Mouse (Mus musculus) liver, postnatal 0 days (tissue): ENCODE data around the gene Ppp1r16b. TPM values are rescaled to one million over a fixed set of nuclear protein-coding genes. Genes with fewer than 3 reads are reported as not detected.

Experiments
- ATAC-seq: fragments of 200-750 bp; cut with Nextera tagmentation; 2 replicates; pipeline ENCODE4 v1.8.0; 2017; ENCODE audit warnings: mild to moderate bottlenecking, moderate library complexity
- DNase-seq: peaks from one replicate; pipeline ENCODE4 v3.0.0-alpha.2; 2016
- H3K27ac ChIP-seq: fragments of 300-500 bp; sonication (generic); 2 replicates; pipeline ENCODE4 v1.5.1; 2014; ENCODE audit warnings: antibody characterized with exemption, moderate library complexity, mild to moderate bottlenecking, low read depth
- H3K27me3 ChIP-seq: fragments of 300-500 bp; sonication (generic); 2 replicates; pipeline ENCODE4 v1.6.1; 2014; ENCODE audit warnings: low read length, control low read depth, mixed read lengths; ENCODE audit not compliant: insufficient read depth
- H3K36me3 ChIP-seq: fragments of 300-500 bp; sonication (generic); replicated peaks from 2 replicates; pipeline ENCODE4 v1.6.1; 2014; ENCODE audit warnings: mild to moderate bottlenecking, control low read depth, low read length, moderate library complexity, mixed read lengths; ENCODE audit not compliant: insufficient read depth
- H3K4me1 ChIP-seq: fragments of 300-500 bp; sonication (generic); 2 replicates; pipeline ENCODE4 v1.6.1; 2014; ENCODE audit warnings: antibody characterized with exemption, mild to moderate bottlenecking, control low read depth; ENCODE audit not compliant: insufficient read depth
- H3K4me2 ChIP-seq: fragments of 300-500 bp; sonication (generic); 2 replicates; pipeline ENCODE4 v1.6.1; 2014; ENCODE audit warnings: low read depth, mild to moderate bottlenecking, low read length, moderate library complexity, mixed read lengths
- H3K4me3 ChIP-seq: fragments of 300-500 bp; sonication (generic); 2 replicates; pipeline ENCODE4 v1.5.1; 2014; ENCODE audit warnings: low read depth, low read length
- H3K9ac ChIP-seq: fragments of 300-500 bp; sonication (generic); replicated peaks from 2 replicates; pipeline ENCODE4 v1.6.1; 2014; ENCODE audit warnings: mild to moderate bottlenecking, moderate library complexity
- H3K9me3 ChIP-seq: fragments of 300-500 bp; sonication (generic); 2 replicates; pipeline ENCODE4 v1.6.1; 2016; ENCODE audit warnings: mild to moderate bottlenecking, control low read depth, low read length, mixed read lengths
- CTCF ChIP-seq: sonication (generic); IDR thresholded peaks from 2 replicates; pipeline ENCODE4 v1.5.1; 2016; ENCODE audit warnings: antibody characterized with exemption, low read depth
- EP300 ChIP-seq: IDR thresholded peaks from 2 replicates; pipeline ENCODE4 v1.6.1; 2016; ENCODE audit warnings: antibody characterized with exemption, low read depth, mild to moderate bottlenecking
- WGBS: fragments of 180-500 bp; shearing (Covaris S2); extraction: QIAGEN DNeasy Blood & Tissue Kit; methylation state at CpG from one replicate; pipeline ENCODE4 v1.1.7; 2014; ENCODE audit not compliant: insufficient replicate concordance; 5-methylcytosine and 5-hydroxymethylcytosine counted together
- polyA plus RNA-seq: library from polyadenylated mRNA; unstranded; fragments of >200 nt; fragmentation: Nextera tagmentation; extraction: Ambion mirVana; gene quantifications from 2 replicates; pipeline ENCODE4 v1.2.1, GENCODE M21; 2015

Gene Ppp1r16b
- polyA plus RNA-seq, 1 experiment from 2014 or later = 2.9 TPM

DNA sequence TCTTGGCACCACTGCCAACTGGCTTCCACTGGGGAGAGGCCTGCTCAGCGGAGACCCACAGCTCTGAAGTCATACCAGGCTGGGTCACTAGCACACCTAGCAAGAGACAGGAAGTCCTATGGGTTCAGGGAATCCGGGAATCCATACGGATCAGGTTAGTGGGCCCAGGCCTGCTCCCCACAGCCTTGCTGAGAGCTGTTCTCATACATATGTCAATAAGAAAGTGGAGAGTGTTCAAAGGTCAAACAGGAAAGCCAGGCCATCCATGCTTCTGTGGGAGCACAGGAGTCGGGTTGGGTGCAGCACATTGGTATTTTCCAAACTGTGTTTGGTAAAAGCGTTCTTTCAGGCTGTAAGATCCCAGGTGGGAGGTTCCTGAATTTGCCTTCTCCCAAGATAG lies 97.1 kb downstream of the Ppp1r16b start:
- H3K4me1 ChIP-seq = peaks cover 1% of the 10 kb centered on the region
- H3K27ac ChIP-seq = no peak overlapping the region
- no peaks in the 10 kb centered on the region for H3K9me3 ChIP-seq
- WGBS = 58% methylated on average over 5 of the region's 5 CpGs
- H3K36me3 ChIP-seq = no peaks in the 10 kb centered on the region
- no peak overlapping the region for H3K4me3 ChIP-seq
- no peak for TF ChIP-seq CTCF
- no peak for TF ChIP-seq EP300
- ATAC-seq (peak; percentile 72), DNase-seq (no peak)
- no peak overlapping the region for H3K4me2 ChIP-seq
- no peaks in the 10 kb centered on the region for H3K27me3 ChIP-seq
- no peak overlapping the region for H3K9ac ChIP-seq

DNA sequence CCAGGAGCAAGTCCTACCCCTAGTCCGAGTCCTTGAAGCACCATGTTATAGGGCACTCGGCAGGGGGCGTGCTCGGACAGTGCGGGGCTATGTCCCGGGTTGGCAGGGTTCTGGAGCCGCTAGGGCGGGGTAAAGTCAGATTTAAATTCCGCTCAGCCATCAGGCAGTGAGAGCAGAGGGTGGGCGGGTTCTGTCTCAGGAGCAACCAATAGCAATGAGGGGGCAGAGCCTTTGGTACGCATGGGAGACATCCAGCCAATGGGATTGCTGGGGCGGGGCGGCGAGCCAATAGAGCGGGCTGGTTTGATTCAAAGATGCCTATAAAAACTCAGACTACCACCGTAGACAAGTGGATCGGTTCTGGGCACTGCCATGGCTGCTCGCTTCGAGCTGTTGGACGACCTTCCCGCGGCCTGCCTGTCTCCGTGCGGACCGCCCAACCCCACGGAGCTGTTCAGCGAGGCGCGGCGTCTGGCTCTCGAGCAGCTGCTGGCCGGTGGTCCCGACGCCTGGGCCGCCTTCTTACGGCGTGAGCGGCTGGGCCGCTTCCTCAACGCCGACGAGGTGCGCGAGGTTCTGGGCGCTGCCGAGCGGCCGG lies 102.6 kb downstream of the Ppp1r16b start, which contains the start of gene Fam83d:
TSS of gene Fam83d (plus strand) at position 352 of the 598 bp plus-strand sequence.
- H3K9ac ChIP-seq = peak within 1 kb of the TSS; percentile 88
- H3K4me1 ChIP-seq = peaks cover 27% of the 10 kb centered on the region
- peak; percentile 97 for ATAC-seq
- H3K4me2 ChIP-seq = peak within 1 kb of the TSS; percentile 99
- peak within 1 kb of the TSS; percentile 93 for H3K4me3 ChIP-seq
- under 1% methylated on average over 39 of the region's 48 CpGs for WGBS
- peaks cover 8% of the 10 kb centered on the region for H3K36me3 ChIP-seq
- DNase-seq = peak; percentile 97
- TF ChIP-seq EP300 = no peak; the same call in 1 of the 2 replicates
- peak; percentile 95 for TF ChIP-seq CTCF
- H3K27me3 ChIP-seq = no peaks in the 10 kb centered on the region
- peak within 1 kb of the TSS; percentile 83 for H3K27ac ChIP-seq
- no peaks in the 10 kb centered on the region for H3K9me3 ChIP-seq

DNA sequence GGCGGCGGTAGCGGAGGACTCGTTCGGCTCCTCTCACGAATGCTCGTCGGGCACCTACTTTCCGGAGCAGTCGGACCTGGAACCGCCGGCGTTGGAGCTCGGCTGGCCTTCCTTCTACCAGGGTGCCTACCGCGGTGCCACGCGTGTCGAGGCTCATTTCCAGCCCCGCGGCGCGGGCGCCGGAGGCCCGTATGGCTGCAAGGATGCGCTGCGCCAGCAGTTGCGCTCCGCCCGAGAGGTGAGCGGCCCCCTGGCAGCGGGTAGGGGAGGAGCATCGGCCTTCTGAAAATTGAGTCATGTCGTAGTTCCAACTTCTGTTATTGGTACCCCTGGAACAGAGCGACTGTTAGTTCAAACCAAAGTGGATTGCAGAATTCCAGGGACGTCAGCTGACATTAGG lies 103.2 kb downstream of the Ppp1r16b start:
- H3K4me2 ChIP-seq = peak overlapping the region; percentile 99
- H3K9me3 ChIP-seq = no peaks in the 10 kb centered on the region
- TF ChIP-seq CTCF = no peak
- TF ChIP-seq EP300 = no peak
- peak overlapping the region; percentile 88 for H3K9ac ChIP-seq
- peak overlapping the region; percentile 93 for H3K4me3 ChIP-seq
- under 1% methylated on average over 37 of the region's 37 CpGs for WGBS
- H3K4me1 ChIP-seq = peaks cover 27% of the 10 kb centered on the region
- peak overlapping the region; percentile 83 for H3K27ac ChIP-seq
- DNase-seq = peak; percentile 72
- peak; percentile 60 for ATAC-seq
- no peaks in the 10 kb centered on the region for H3K27me3 ChIP-seq
- peaks cover 12% of the 10 kb centered on the region for H3K36me3 ChIP-seq

DNA sequence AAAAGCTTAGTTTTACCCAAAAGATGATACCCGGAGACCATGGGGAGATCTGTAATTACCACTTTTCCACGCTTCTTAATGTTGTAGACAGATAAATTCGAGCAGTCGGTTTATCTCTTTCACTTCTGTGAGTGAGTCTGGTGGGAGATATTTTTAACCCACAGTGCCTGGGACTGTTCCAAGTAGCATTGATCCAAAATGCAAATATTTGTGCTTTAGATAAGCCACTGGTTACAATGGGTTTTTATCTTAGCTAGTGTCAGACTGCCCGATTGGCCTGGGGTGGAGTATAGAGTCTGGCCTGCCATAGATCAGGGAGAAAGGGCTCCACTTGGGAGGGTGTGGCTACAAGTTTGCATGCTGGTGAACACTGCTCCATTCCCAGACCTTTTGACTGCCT lies 103.6 kb downstream of the Ppp1r16b start:
- peak overlapping the region; percentile 83 for H3K27ac ChIP-seq
- H3K9me3 ChIP-seq = no peaks in the 10 kb centered on the region
- DNase-seq (peak; percentile 51), ATAC-seq (peak; percentile 45)
- 4% methylated on average over 5 of the region's 5 CpGs for WGBS
- H3K4me2 ChIP-seq = peak overlapping the region; percentile 99
- H3K36me3 ChIP-seq = peaks cover 12% of the 10 kb centered on the region
- peak overlapping the region; percentile 93 for H3K4me3 ChIP-seq
- H3K9ac ChIP-seq = peak overlapping the region; percentile 88
- no peaks in the 10 kb centered on the region for H3K27me3 ChIP-seq
- TF ChIP-seq CTCF (no peak), EP300 (peak; percentile 88)
- H3K4me1 ChIP-seq = peaks cover 27% of the 10 kb centered on the region

DNA sequence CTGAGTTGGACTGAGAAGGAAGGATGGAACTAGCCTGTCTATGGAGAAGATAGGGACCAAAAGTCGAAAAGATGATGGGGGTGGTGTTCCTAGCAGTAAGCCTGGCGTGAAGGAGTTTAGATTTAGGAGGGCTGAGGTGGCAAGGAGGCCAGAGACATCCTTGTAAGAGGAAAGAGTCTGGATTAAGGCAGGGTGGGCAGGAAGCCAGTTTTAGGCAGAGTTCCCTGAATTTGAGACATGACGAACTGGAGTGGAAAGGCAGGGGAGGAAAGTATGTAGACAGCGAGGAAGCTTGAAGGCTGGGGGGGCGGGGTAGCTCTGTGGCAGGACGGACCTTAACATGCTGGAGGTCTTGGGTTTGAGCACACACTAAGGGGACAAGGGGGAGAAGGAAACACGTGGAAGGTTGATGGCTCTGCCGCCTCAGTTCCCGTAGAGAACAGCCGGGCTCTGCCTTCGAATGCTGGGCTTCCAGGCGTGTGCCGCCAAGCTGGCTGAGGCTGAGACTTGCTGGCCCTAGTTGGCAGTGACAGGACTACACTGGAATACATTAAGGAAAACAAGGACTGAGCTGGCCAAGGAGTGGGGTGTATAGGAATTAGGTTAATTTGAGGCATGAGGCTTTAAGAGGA lies 105.0 kb downstream of the Ppp1r16b start:
- Histone ChIP-seq H3K4me2 (peak overlapping the region; percentile 99), H3K27ac (no peak overlapping the region), H3K36me3 (peaks cover 12% of the 10 kb centered on the region), H3K4me3 (peak overlapping the region; percentile 93), H3K9ac (peak overlapping the region; percentile 88; the same call in 1 of the 2 replicates), H3K9me3 (no peaks in the 10 kb centered on the region), H3K27me3 (no peaks in the 10 kb centered on the region), H3K4me1 (peaks cover 33% of the 10 kb centered on the region)
- DNase-seq (no peak), ATAC-seq (no peak)
- TF ChIP-seq CTCF = no peak
- no peak for TF ChIP-seq EP300
- 63% methylated on average over 13 of the region's 13 CpGs for WGBS

DNA sequence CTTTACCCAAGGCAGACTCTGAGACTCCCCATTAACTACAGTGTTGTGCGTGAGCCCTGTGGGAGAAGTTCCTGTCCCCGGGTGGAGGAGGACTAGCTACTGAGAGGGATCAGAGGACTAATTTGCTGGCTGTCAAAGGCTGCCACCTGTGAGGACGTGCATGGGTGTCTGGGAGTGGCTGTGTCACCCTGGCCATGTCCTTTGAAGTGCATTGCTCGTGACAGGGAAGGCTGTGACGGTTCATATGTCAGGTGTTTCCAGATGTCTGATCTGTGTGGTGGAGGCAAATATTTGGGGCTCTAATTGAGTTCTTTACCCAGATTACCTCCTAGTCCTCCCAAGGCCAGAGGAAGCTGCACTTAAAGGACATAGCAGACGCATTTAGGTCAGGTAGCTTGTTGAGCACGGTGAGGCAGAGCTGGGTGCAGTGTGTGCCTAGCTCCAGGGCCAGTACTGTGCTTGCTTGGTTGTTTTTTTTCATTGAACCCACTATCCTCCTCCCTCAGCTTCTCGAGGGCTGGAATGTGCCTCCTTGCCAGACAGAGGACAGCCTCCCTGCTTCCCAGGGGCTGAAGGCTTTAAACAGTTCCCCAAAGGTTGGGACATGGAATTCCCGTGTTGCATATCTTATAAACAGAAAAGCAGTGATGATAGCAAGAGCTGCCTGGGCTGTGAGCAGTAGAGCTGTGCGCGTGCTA lies 106.0 kb downstream of the Ppp1r16b start:
- WGBS = 73% methylated on average over 11 of the region's 11 CpGs
- Histone ChIP-seq H3K36me3 (peaks cover 12% of the 10 kb centered on the region), H3K27ac (no peak overlapping the region), H3K9me3 (no peaks in the 10 kb centered on the region), H3K9ac (no peak overlapping the region), H3K27me3 (no peaks in the 10 kb centered on the region), H3K4me3 (no peak overlapping the region), H3K4me2 (peak overlapping the region; percentile 99), H3K4me1 (peaks cover 35% of the 10 kb centered on the region)
- ATAC-seq = no peak
- DNase-seq = no peak
- TF ChIP-seq CTCF (no peak), EP300 (no peak)
